Mouse (Mus musculus): Measurements from ENCODE around the gene Uqcr10. TPM values are rescaled to one million over a fixed set of nuclear protein-coding genes. Genes with fewer than 3 reads are reported as not detected.

Gene Uqcr10
- total and polyA plus RNA-seq, 3 experiments = 598 to 1,416 TPM; not detected in 1

GRCm38 (mm10) chr11:4745969-4746368 lies 41.8 kb upstream of the Uqcr10 start:
- H3K4me3 ChIP-seq (ENCODE audit: control insufficient read depth in 1 of 2, insufficient read depth in 1 of 2, low read depth in 2 of 2, low read length in 2 of 2) = no peak overlapping the region
- DNase-seq (ENCODE audit: low read depth, low spot score) = no peak
- no peaks in the 10 kb centered on the region for H3K4me1 ChIP-seq (ENCODE audit: control insufficient read depth in 1 of 2, insufficient read depth in 2 of 2, low read length in 2 of 2)
- no peaks in the 10 kb centered on the region for H3K79me2 ChIP-seq (ENCODE audit: control insufficient read depth, insufficient read depth, low read length, poor library complexity)
- H3K27ac ChIP-seq (ENCODE audit: control insufficient read depth, low read depth, low read length) = no peak overlapping the region
- H3K9me3 ChIP-seq (replicated peaks; ENCODE audit: insufficient read depth, low read length) = no peaks in the 10 kb centered on the region
- H3K36me3 ChIP-seq (ENCODE audit: control insufficient read depth in 1 of 2, insufficient read depth in 2 of 2, low read length in 2 of 2) = no peaks in the 10 kb centered on the region
- H3K9ac ChIP-seq (ENCODE audit: control insufficient read depth, low read depth, low read length, poor library complexity, severe bottlenecking) = no peak overlapping the region
- peaks cover 0 to 2% of the 10 kb centered on the region in 2 experiments; a peak in 1 of 4 replicates for H3K27me3 ChIP-seq (ENCODE audit: control insufficient read depth in 1 of 2, insufficient read depth in 2 of 2, low read length in 2 of 2)
- TF ChIP-seq MYB (IDR thresholded peaks at IDR 0.05; ENCODE audit: low read depth, low read length) = no peak
- TF ChIP-seq ZNF384 (IDR thresholded peaks at IDR 0.05; ENCODE audit: low read depth, low read length) = no peak
- no peak for TF ChIP-seq SIN3A (IDR thresholded peaks at IDR 0.05; ENCODE audit: low read length)
- no peak for TF ChIP-seq E2F4 (IDR thresholded peaks at IDR 0.05; ENCODE audit: borderline replicate concordance, low read depth, low read length)
- TF ChIP-seq MAX (IDR thresholded peaks at IDR 0.05; ENCODE audit: low read length) = no peak
- no peak for TF ChIP-seq UBTF (IDR thresholded peaks at IDR 0.05; ENCODE audit: borderline replicate concordance, insufficient read depth, low read depth, low read length)
- no peak for TF ChIP-seq ZKSCAN1 (IDR thresholded peaks at IDR 0.05; ENCODE audit: low read depth, low read length)
- TF ChIP-seq BHLHE40 (IDR thresholded peaks at IDR 0.05; ENCODE audit: borderline replicate concordance, low read depth, low read length) = no peak
- TF ChIP-seq MEF2A (IDR thresholded peaks at IDR 0.05; ENCODE audit: extremely low read depth, insufficient replicate concordance, low read depth, low read length, poor library complexity, severe bottlenecking) = no peak
- TF ChIP-seq EP300 (IDR thresholded peaks at IDR 0.05; ENCODE audit: low read depth in 1 of 2, low read length in 2 of 2) = no peak
- no peak for TF ChIP-seq MAZ (IDR thresholded peaks at IDR 0.05; ENCODE audit: low read depth, low read length)
- TF ChIP-seq TBP (IDR thresholded peaks at IDR 0.05; ENCODE audit: low read depth, low read length) = no peak
- no peak for TF ChIP-seq MAFK (IDR thresholded peaks at IDR 0.05; ENCODE audit: borderline replicate concordance, low read depth, low read length)
- TF ChIP-seq USF1 (IDR thresholded peaks at IDR 0.05; ENCODE audit: low read depth, low read length) = no peak

DNA sequence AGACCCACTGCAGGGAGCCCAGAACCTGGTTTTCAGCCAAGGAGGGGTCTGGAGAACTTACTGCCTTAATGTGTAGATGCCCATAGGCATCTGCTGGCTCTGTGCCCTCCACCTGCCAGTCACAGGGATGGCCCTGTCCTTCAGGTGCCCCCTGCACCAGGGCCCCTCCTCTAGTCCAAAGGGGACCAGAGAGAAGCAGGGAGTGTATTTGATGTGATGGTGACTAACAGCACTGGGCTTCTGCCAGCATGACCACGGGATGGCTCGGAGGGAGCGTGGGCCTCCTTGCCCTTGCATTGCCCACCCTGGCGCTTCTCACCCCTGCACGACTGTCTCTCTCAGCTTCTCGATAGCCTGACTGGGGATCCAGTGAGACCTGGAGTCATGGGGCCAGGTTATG lies 40.5 kb upstream of the Uqcr10 start:
- Histone ChIP-seq H3K4me3 (ENCODE audit: control insufficient read depth in 1 of 2, insufficient read depth in 1 of 2, low read depth in 2 of 2, low read length in 2 of 2) (no peak overlapping the region), H3K27ac (ENCODE audit: control insufficient read depth, low read depth, low read length) (no peak overlapping the region), H3K4me1 (ENCODE audit: control insufficient read depth in 1 of 2, insufficient read depth in 2 of 2, low read length in 2 of 2) (no peaks in the 10 kb centered on the region), H3K9me3 (replicated peaks; ENCODE audit: insufficient read depth, low read length) (no peaks in the 10 kb centered on the region), H3K9ac (ENCODE audit: control insufficient read depth, low read depth, low read length, poor library complexity, severe bottlenecking) (no peak overlapping the region), H3K27me3 (ENCODE audit: control insufficient read depth in 1 of 2, insufficient read depth in 2 of 2, low read length in 2 of 2) (peaks cover 0 to 2% of the 10 kb centered on the region in 2 experiments; a peak in 1 of 4 replicates), H3K79me2 (ENCODE audit: control insufficient read depth, insufficient read depth, low read length, poor library complexity) (no peaks in the 10 kb centered on the region), H3K36me3 (ENCODE audit: control insufficient read depth in 1 of 2, insufficient read depth in 2 of 2, low read length in 2 of 2) (no peaks in the 10 kb centered on the region)
- no peak for DNase-seq (ENCODE audit: low read depth, low spot score)
- no peak for TF ChIP-seq MXI1 (IDR thresholded peaks at IDR 0.05; ENCODE audit: low read depth, low read length)
- TF ChIP-seq CHD1 (IDR thresholded peaks at IDR 0.05; ENCODE audit: low read depth, low read length) = no peak
- no peak for TF ChIP-seq MYB (IDR thresholded peaks at IDR 0.05; ENCODE audit: low read depth, low read length)
- TF ChIP-seq KAT2A (conservative IDR thresholded peaks at IDR 0.05; ENCODE audit: low read depth, low read length) = no peak
- TF ChIP-seq UBTF (IDR thresholded peaks at IDR 0.05; ENCODE audit: borderline replicate concordance, insufficient read depth, low read depth, low read length) = no peak
- no peak for TF ChIP-seq USF1 (IDR thresholded peaks at IDR 0.05; ENCODE audit: low read depth, low read length)
- no peak for TF ChIP-seq TAL1 (IDR thresholded peaks at IDR 0.05; ENCODE audit: low read length)
- TF ChIP-seq CHD2 (IDR thresholded peaks at IDR 0.05; ENCODE audit: low read length) = no peak
- no peak for TF ChIP-seq USF2 (IDR thresholded peaks at IDR 0.05; ENCODE audit: borderline replicate concordance in 1 of 2, insufficient read depth in 1 of 2, low read depth in 1 of 2, low read length in 2 of 2)
- no peak for TF ChIP-seq TBP (IDR thresholded peaks at IDR 0.05; ENCODE audit: low read depth, low read length)
- TF ChIP-seq BHLHE40 (IDR thresholded peaks at IDR 0.05; ENCODE audit: borderline replicate concordance, low read depth, low read length) = no peak
